Mouse (Mus musculus): ENCODE measurements around the gene Mxd3. TPM values are rescaled to one million over a fixed set of nuclear protein-coding genes. Genes with fewer than 3 reads are reported as not detected.
A peak's percentile ranks its signal among the peaks of the same experiment; 100 is the strongest.

The Mxd3 gene
- polyA plus RNA-seq, 1 experiment from 2014 or later, result 45.6 TPM

GRCm38 (mm10) chr13:55312028-55312630 is 17.5 kb downstream of the Mxd3 start:
- Histone ChIP-seq H3K4me3 (ENCODE audit: low read depth, low read length) (no peak overlapping the region), H3K27me3 (ENCODE audit: insufficient read depth, low read length) (no peaks in the 10 kb centered on the region), H3K4me1 (ENCODE audit: insufficient read depth) (no peaks in the 10 kb centered on the region), H3K36me3 (ENCODE audit: insufficient read depth) (peaks cover 91% of the 10 kb centered on the region), H3K9ac (no peak overlapping the region), H3K4me2 (no peak overlapping the region), H3K27ac (ENCODE audit: low read depth) (no peak overlapping the region), H3K9me3 (ENCODE audit: low read depth, low read length) (no peaks in the 10 kb centered on the region)
- no peak for ATAC-seq (ENCODE audit: insufficient read depth)
- DNase-seq, result no peak
- WGBS, result 89% methylated on average over 8 of the region's 8 CpGs
- TF ChIP-seq CTCF (IDR thresholded peaks at IDR 0.05; ENCODE audit: low read depth), result no peak

GRCm38 (mm10) chr13:55300913-55301312 is 28.7 kb downstream of the Mxd3 start:
- ATAC-seq (ENCODE audit: insufficient read depth) (no peak), DNase-seq (no peak)
- TF ChIP-seq CTCF (IDR thresholded peaks at IDR 0.05; ENCODE audit: low read depth), result no peak
- H3K27me3 ChIP-seq (ENCODE audit: insufficient read depth, low read length), result no peaks in the 10 kb centered on the region
- H3K4me3 ChIP-seq (ENCODE audit: low read depth, low read length), result no peak overlapping the region
- no peaks in the 10 kb centered on the region for H3K4me1 ChIP-seq (ENCODE audit: insufficient read depth)
- H3K36me3 ChIP-seq (ENCODE audit: insufficient read depth), result peaks cover 83% of the 10 kb centered on the region
- H3K27ac ChIP-seq (ENCODE audit: low read depth), result no peak overlapping the region
- no peak overlapping the region for H3K4me2 ChIP-seq
- WGBS, result 83% methylated on average over 5 of the region's 5 CpGs
- H3K9ac ChIP-seq, result no peak overlapping the region
- no peaks in the 10 kb centered on the region for H3K9me3 ChIP-seq (ENCODE audit: low read depth, low read length)

GRCm38 (mm10) chr13:55296760-55297159 is 32.9 kb downstream of the Mxd3 start:
- DNase-seq, result no peak
- H3K36me3 ChIP-seq (ENCODE audit: insufficient read depth), result peaks cover 89% of the 10 kb centered on the region
- H3K27me3 ChIP-seq (ENCODE audit: insufficient read depth, low read length), result no peaks in the 10 kb centered on the region
- H3K4me3 ChIP-seq (ENCODE audit: low read depth, low read length), result no peak overlapping the region
- ATAC-seq (ENCODE audit: insufficient read depth), result no peak
- no peak overlapping the region for H3K27ac ChIP-seq (ENCODE audit: low read depth)
- TF ChIP-seq CTCF (IDR thresholded peaks at IDR 0.05; ENCODE audit: low read depth), result no peak
- H3K9me3 ChIP-seq (ENCODE audit: low read depth, low read length), result no peaks in the 10 kb centered on the region
- no peaks in the 10 kb centered on the region for H3K4me1 ChIP-seq (ENCODE audit: insufficient read depth)
- no peak overlapping the region for H3K9ac ChIP-seq
- 92% methylated on average over 1 of the region's 1 CpGs for WGBS
- no peak overlapping the region for H3K4me2 ChIP-seq

GRCm38 (mm10) chr13:55288854-55289253 is 40.8 kb downstream of the Mxd3 start:
- Histone ChIP-seq H3K27ac (ENCODE audit: low read depth) (no peak overlapping the region), H3K4me2 (no peak overlapping the region), H3K4me1 (ENCODE audit: insufficient read depth) (no peaks in the 10 kb centered on the region), H3K27me3 (ENCODE audit: insufficient read depth, low read length) (no peaks in the 10 kb centered on the region), H3K36me3 (ENCODE audit: insufficient read depth) (peaks cover 82% of the 10 kb centered on the region), H3K9ac (no peak overlapping the region), H3K4me3 (ENCODE audit: low read depth, low read length) (no peak overlapping the region), H3K9me3 (ENCODE audit: low read depth, low read length) (no peaks in the 10 kb centered on the region)
- DNase-seq, result peak; percentile 24
- ATAC-seq (ENCODE audit: insufficient read depth), result no peak
- TF ChIP-seq CTCF (IDR thresholded peaks at IDR 0.05; ENCODE audit: low read depth), result no peak
- WGBS, result 74% methylated on average over 3 of the region's 3 CpGs

GRCm38 (mm10) chr13:55277646-55278045 is 52.0 kb downstream of the Mxd3 start:
- Histone ChIP-seq H3K27ac (ENCODE audit: low read depth) (no peak overlapping the region), H3K9me3 (ENCODE audit: low read depth, low read length) (no peaks in the 10 kb centered on the region), H3K27me3 (ENCODE audit: insufficient read depth, low read length) (no peaks in the 10 kb centered on the region), H3K4me2 (no peak overlapping the region), H3K36me3 (ENCODE audit: insufficient read depth) (peaks cover 71% of the 10 kb centered on the region), H3K4me1 (ENCODE audit: insufficient read depth) (no peaks in the 10 kb centered on the region), H3K4me3 (ENCODE audit: low read depth, low read length) (no peak overlapping the region), H3K9ac (no peak overlapping the region)
- no peak for TF ChIP-seq CTCF (IDR thresholded peaks at IDR 0.05; ENCODE audit: low read depth)
- DNase-seq, result no peak
- 87% methylated on average over 5 of the region's 5 CpGs for WGBS
- no peak for ATAC-seq (ENCODE audit: insufficient read depth)

GRCm38 (mm10) chr13:55277203-55277602 is 52.4 kb downstream of the Mxd3 start:
- no peak overlapping the region for H3K9ac ChIP-seq
- 83% methylated on average over 5 of the region's 5 CpGs for WGBS
- H3K9me3 ChIP-seq (ENCODE audit: low read depth, low read length), result no peaks in the 10 kb centered on the region
- no peaks in the 10 kb centered on the region for H3K4me1 ChIP-seq (ENCODE audit: insufficient read depth)
- no peak overlapping the region for H3K27ac ChIP-seq (ENCODE audit: low read depth)
- H3K36me3 ChIP-seq (ENCODE audit: insufficient read depth), result peaks cover 71% of the 10 kb centered on the region
- no peak overlapping the region for H3K4me3 ChIP-seq (ENCODE audit: low read depth, low read length)
- DNase-seq, result no peak
- no peak overlapping the region for H3K4me2 ChIP-seq
- no peak for TF ChIP-seq CTCF (IDR thresholded peaks at IDR 0.05; ENCODE audit: low read depth)
- ATAC-seq (ENCODE audit: insufficient read depth), result no peak
- no peaks in the 10 kb centered on the region for H3K27me3 ChIP-seq (ENCODE audit: insufficient read depth, low read length)

Other genes with a start within 250 kb of the Mxd3 start
- gene Uimc1, start 229.5 kb downstream of the Mxd3 start, polyA plus RNA-seq (2014; fragmentation: Nextera tagmentation; extraction: Ambion mirVana), result 29.8 and 32.1 TPM in 2 replicates
- 22.3 and 25.0 TPM in 2 replicates for gene Zfp346, start 224.5 kb downstream of the Mxd3 start, polyA plus RNA-seq (2014; fragmentation: Nextera tagmentation; extraction: Ambion mirVana)
- gene Gm17617, start 196.3 kb downstream of the Mxd3 start, polyA plus RNA-seq (2014; fragmentation: Nextera tagmentation; extraction: Ambion mirVana), result not detected in 2 replicates
- gene Fgfr4, start 177.2 kb downstream of the Mxd3 start, polyA plus RNA-seq (2014; fragmentation: Nextera tagmentation; extraction: Ambion mirVana), result 14.6 and 17.3 TPM in 2 replicates
- 70.0 and 80.7 TPM in 2 replicates for gene Nsd1, start 120.0 kb downstream of the Mxd3 start, polyA plus RNA-seq (2014; fragmentation: Nextera tagmentation; extraction: Ambion mirVana)
- 546 and 576 TPM in 2 replicates for gene Prelid1, start 9.3 kb downstream of the Mxd3 start, polyA plus RNA-seq (2014; fragmentation: Nextera tagmentation; extraction: Ambion mirVana)
- 74.1 and 80.9 TPM in 2 replicates for gene Rab24, start 7.9 kb downstream of the Mxd3 start, polyA plus RNA-seq (2014; fragmentation: Nextera tagmentation; extraction: Ambion mirVana)
- gene Lman2, start 33.0 kb upstream of the Mxd3 start, polyA plus RNA-seq (2014; fragmentation: Nextera tagmentation; extraction: Ambion mirVana), result 105 and 106 TPM in 2 replicates
- gene Rgs14, start 39.9 kb upstream of the Mxd3 start, polyA plus RNA-seq (2014; fragmentation: Nextera tagmentation; extraction: Ambion mirVana), result 0.69 and 1.0 TPM in 2 replicates
- not detected in 2 replicates for gene Slc34a1, start 68.4 kb upstream of the Mxd3 start, polyA plus RNA-seq (2014; fragmentation: Nextera tagmentation; extraction: Ambion mirVana)
- gene Pfn3, start 85.4 kb upstream of the Mxd3 start, polyA plus RNA-seq (2014; fragmentation: Nextera tagmentation; extraction: Ambion mirVana), result not detected in 2 replicates
- gene F12, start 97.0 kb upstream of the Mxd3 start, polyA plus RNA-seq (2014; fragmentation: Nextera tagmentation; extraction: Ambion mirVana), result not detected in 2 replicates
- 64.3 and 71.0 TPM in 2 replicates for gene Grk6, start 115.2 kb upstream of the Mxd3 start, polyA plus RNA-seq (2014; fragmentation: Nextera tagmentation; extraction: Ambion mirVana)
- 0.46 and 0.53 TPM in 2 replicates for gene Prr7, start 134.4 kb upstream of the Mxd3 start, polyA plus RNA-seq (2014; fragmentation: Nextera tagmentation; extraction: Ambion mirVana)
- gene Dbn1, start 158.3 kb upstream of the Mxd3 start, polyA plus RNA-seq (2014; fragmentation: Nextera tagmentation; extraction: Ambion mirVana), result 135 and 153 TPM in 2 replicates
- 185 and 199 TPM in 2 replicates for gene Pdlim7, start 183.9 kb upstream of the Mxd3 start, polyA plus RNA-seq (2014; fragmentation: Nextera tagmentation; extraction: Ambion mirVana)
- 2.0 and 2.6 TPM in 2 replicates for gene Dok3, start 199.5 kb upstream of the Mxd3 start, polyA plus RNA-seq (2014; fragmentation: Nextera tagmentation; extraction: Ambion mirVana)
- gene Ddx41, start 206.8 kb upstream of the Mxd3 start, polyA plus RNA-seq (2014; fragmentation: Nextera tagmentation; extraction: Ambion mirVana), result 74.8 and 75.5 TPM in 2 replicates
- gene Fam193b, start 241.3 kb upstream of the Mxd3 start, polyA plus RNA-seq (2014; fragmentation: Nextera tagmentation; extraction: Ambion mirVana), result 33.4 and 38.4 TPM in 2 replicates
- gene Tmed9, start 243.9 kb upstream of the Mxd3 start, polyA plus RNA-seq (2014; fragmentation: Nextera tagmentation; extraction: Ambion mirVana), result 69.7 and 76.5 TPM in 2 replicates

Data from lung, embryonic 14.5 days (tissue).